24 mouse cellular contexts compared by ENCODE assay signal in the genomic region with DNA sequence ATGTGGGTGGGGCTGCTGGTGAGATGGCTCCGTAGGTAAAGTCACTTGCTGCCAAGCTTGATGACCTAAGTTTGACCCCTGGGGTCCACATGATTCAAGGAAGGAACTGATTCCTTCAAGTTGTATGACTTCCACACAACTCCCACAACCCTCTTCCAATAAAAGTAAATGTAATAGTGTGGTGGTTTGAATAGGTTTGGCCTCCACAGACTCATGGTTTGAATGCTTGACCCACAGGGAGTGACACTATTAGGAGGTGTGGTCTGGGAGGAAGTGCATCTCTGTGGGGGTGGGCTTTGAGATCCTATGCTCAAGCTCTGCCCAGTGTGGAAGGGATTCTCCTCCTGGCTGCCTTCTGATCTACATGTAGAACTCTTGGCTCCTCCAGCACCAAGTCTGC.
"Had no signal": no experiment of that assay in that cellular context is flagged by ENCODE, and none has a peak within 500 bp of the region (broad histone marks: within the 10 kb centered on the region; RNA-seq: fewer than 3 reads in every experiment).

No protein-coding gene starts in this region.

- H3K27ac ChIP-seq: heart, embryonic 13.5 days; heart, embryonic 15.5 days; hindbrain, embryonic 13.5 days; hindbrain, embryonic 15.5 days; hindbrain, postnatal 0 days; kidney, embryonic 15.5 days; kidney, postnatal 0 days; left cerebral cortex, adult 2 months; limb, embryonic 10.5 days; limb, embryonic 12.5 days; liver, embryonic 13.5 days had no signal

- H3K27me3 ChIP-seq: heart, embryonic 13.5 days; heart, embryonic 15.5 days; hindbrain, embryonic 13.5 days; hindbrain, embryonic 15.5 days; kidney, embryonic 15.5 days; limb, embryonic 12.5 days; liver, embryonic 13.5 days had no signal

- H3K4me2 ChIP-seq: heart, embryonic 11.5 days; heart, embryonic 13.5 days; heart, embryonic 15.5 days; hindbrain, embryonic 13.5 days; hindbrain, embryonic 15.5 days; kidney, embryonic 15.5 days; limb, embryonic 12.5 days; liver, embryonic 11.5 days; liver, embryonic 13.5 days had no signal

- H3K36me3 ChIP-seq: hindbrain, embryonic 13.5 days; hindbrain, embryonic 15.5 days; kidney, embryonic 15.5 days; limb, embryonic 10.5 days; limb, embryonic 12.5 days had no signal

- H3K4me3 ChIP-seq: heart, embryonic 13.5 days; heart, embryonic 15.5 days; hindbrain, embryonic 13.5 days; hindbrain, embryonic 15.5 days; kidney, embryonic 15.5 days; left cerebral cortex, adult 2 months; limb, embryonic 10.5 days; limb, embryonic 12.5 days; liver, embryonic 13.5 days had no signal

- DNase-seq: gastrocnemius, postnatal 14 days; gastrocnemius, postnatal 36 days; heart, adult 18-20 months; heart, postnatal 14 days; heart, postnatal 36 days; kidney, adult 11 months; kidney, adult 2 months; kidney, adult 9 months; kidney, postnatal 14 days; kidney, postnatal 36 days; liver; liver, embryonic 13.5 days had no signal

- H3K4me1 ChIP-seq: heart, embryonic 13.5 days; heart, embryonic 15.5 days; hindbrain, embryonic 13.5 days; hindbrain, embryonic 15.5 days; kidney, embryonic 15.5 days; limb, embryonic 10.5 days; limb, embryonic 12.5 days had no signal

- H3K9me3 ChIP-seq: heart, embryonic 13.5 days; heart, embryonic 15.5 days; hindbrain, embryonic 13.5 days; hindbrain, embryonic 15.5 days; kidney, embryonic 15.5 days; limb, embryonic 10.5 days; limb, embryonic 12.5 days; liver, embryonic 13.5 days had no signal

- H3K9ac ChIP-seq: heart, embryonic 13.5 days; heart, embryonic 15.5 days; hindbrain, embryonic 13.5 days; hindbrain, embryonic 15.5 days; kidney, embryonic 15.5 days; limb, embryonic 12.5 days; liver, embryonic 13.5 days had no signal
